Comparison of ENCODE assay signal across 8 mouse cellular contexts in genomic region chr6:134793911-134794520, GRCm38 (mm10). TPM values are rescaled to one million over a fixed set of nuclear protein-coding genes. Genes with fewer than 3 reads are reported as not detected.
A peak's percentile ranks its signal among the peaks of the same experiment; 100 is the strongest.
DNase-seq lines count a peak whose midpoint lies in the region; ATAC-seq lines count a peak whose summit lies in the region.

No protein-coding gene starts in this region.

- no peak overlapping the region for H3K4me3 ChIP-seq in embryonic facial prominence, embryonic 12.5 days
- H3K4me3 ChIP-seq in limb, embryonic 12.5 days (replicated peaks) = no peak overlapping the region
- peak overlapping the region; percentile 10; the same call in 1 of the 2 replicates for H3K4me3 ChIP-seq in midbrain, embryonic 14.5 days (replicated peaks; ENCODE audit: low read depth, low read length)

- H3K9ac ChIP-seq in embryonic facial prominence, embryonic 12.5 days = no peak overlapping the region
- H3K9ac ChIP-seq in limb, embryonic 12.5 days (replicated peaks) = no peak overlapping the region
- H3K9ac ChIP-seq in midbrain, embryonic 14.5 days (replicated peaks; ENCODE audit: low read length) = no peak overlapping the region

- H3K36me3 ChIP-seq in embryonic facial prominence, embryonic 12.5 days = no peaks in the 10 kb centered on the region
- H3K36me3 ChIP-seq in limb, embryonic 12.5 days = no peaks in the 10 kb centered on the region
- H3K36me3 ChIP-seq in midbrain, embryonic 14.5 days (ENCODE audit: control insufficient read depth, insufficient read depth, low read length) = no peaks in the 10 kb centered on the region

- no peaks in the 10 kb centered on the region for H3K27me3 ChIP-seq in embryonic facial prominence, embryonic 12.5 days
- H3K27me3 ChIP-seq in limb, embryonic 12.5 days = no peaks in the 10 kb centered on the region
- no peaks in the 10 kb centered on the region; the same call in 1 of the 2 replicates for H3K27me3 ChIP-seq in midbrain, embryonic 14.5 days (ENCODE audit: control insufficient read depth, insufficient read depth, low read length)

- no peaks in the 10 kb centered on the region for H3K9me3 ChIP-seq in embryonic facial prominence, embryonic 12.5 days
- no peaks in the 10 kb centered on the region for H3K9me3 ChIP-seq in limb, embryonic 12.5 days
- no peaks in the 10 kb centered on the region for H3K9me3 ChIP-seq in midbrain, embryonic 14.5 days (ENCODE audit: control insufficient read depth, low read length)

- 14% methylated on average over 21 of the region's 21 CpGs for WGBS in embryonic facial prominence, embryonic 12.5 days
- 14% methylated on average over 21 of the region's 21 CpGs for WGBS in limb, embryonic 12.5 days
- 15% methylated on average over 21 of the region's 21 CpGs for WGBS in midbrain, embryonic 14.5 days

- DNase-seq in 3T3-L1 (ENCODE audit: low read depth, low spot score) = peak; percentile 67
- DNase-seq in adrenal gland, postnatal 25 days = peak; percentile 84
- DNase-seq in heart, adult 11 months = peak; percentile 97
- peak; percentile 86 for DNase-seq in kidney, adult 11 months
- DNase-seq in midbrain, embryonic 14.5 days = peak; percentile 85
- peak; percentile 71 to 87 for DNase-seq in spleen, adult 18-20 months

- no peak overlapping the region for H3K27ac ChIP-seq in embryonic facial prominence, embryonic 12.5 days
- H3K27ac ChIP-seq in limb, embryonic 12.5 days = no peak overlapping the region
- no peak overlapping the region for H3K27ac ChIP-seq in midbrain, embryonic 14.5 days (replicated peaks; ENCODE audit: low read depth, low read length)

- ATAC-seq in embryonic facial prominence, embryonic 12.5 days (ENCODE audit: insufficient number of reproducible peaks, insufficient read depth, low FRiP score, low TSS enrichment) = no peak
- no peak for ATAC-seq in limb, embryonic 12.5 days (ENCODE audit: insufficient number of reproducible peaks, insufficient read depth, low FRiP score, low TSS enrichment, low read depth)
- no peak; the same call in 1 of the 2 replicates for ATAC-seq in midbrain, embryonic 14.5 days (ENCODE audit: low FRiP score, low TSS enrichment)

- peak overlapping the region; percentile 35 for H3K4me2 ChIP-seq in embryonic facial prominence, embryonic 12.5 days (replicated peaks)
- H3K4me2 ChIP-seq in limb, embryonic 12.5 days = peak overlapping the region; percentile 38
- peak overlapping the region; percentile 45 for H3K4me2 ChIP-seq in midbrain, embryonic 14.5 days (ENCODE audit: low read length)

- peaks cover 16% of the 10 kb centered on the region for H3K4me1 ChIP-seq in embryonic facial prominence, embryonic 12.5 days
- H3K4me1 ChIP-seq in limb, embryonic 12.5 days (replicated peaks) = peaks cover 12% of the 10 kb centered on the region
- H3K4me1 ChIP-seq in midbrain, embryonic 14.5 days (ENCODE audit: control insufficient read depth, insufficient read depth, low read length) = no peaks in the 10 kb centered on the region

RNA-seq across cellular contexts. Expression of gene Dusp16, which starts 1.6 kb away (rescaled TPM):
- total RNA-seq in adrenal gland, postnatal 25 days (2021) = 23.0 and 25.8 TPM in 2 replicates
- 15.6 and 18.3 TPM in 2 replicates for polyA plus RNA-seq in embryonic facial prominence, embryonic 12.5 days (2016; fragmentation: Nextera tagmentation; extraction: Ambion mirVana)
- polyA plus RNA-seq in limb, embryonic 12.5 days (2016; fragmentation: Nextera tagmentation; extraction: Ambion mirVana) = 14.3 and 14.8 TPM in 2 replicates
- 4.2 and 5.5 TPM in 2 replicates for polyA plus RNA-seq in midbrain, embryonic 14.5 days (2014; fragmentation: Nextera tagmentation; extraction: Ambion mirVana)

RNA-seq across cellular contexts. Expression of gene Crebl2, which starts 35.9 kb away (rescaled TPM):
- total RNA-seq in adrenal gland, postnatal 25 days (2021) = 23.0 and 33.9 TPM in 2 replicates
- polyA plus RNA-seq in embryonic facial prominence, embryonic 12.5 days (2016; fragmentation: Nextera tagmentation; extraction: Ambion mirVana) = 2.4 and 2.5 TPM in 2 replicates
- polyA plus RNA-seq in limb, embryonic 12.5 days (2016; fragmentation: Nextera tagmentation; extraction: Ambion mirVana) = 1.7 and 2.1 TPM in 2 replicates
- 3.9 and 4.3 TPM in 2 replicates for polyA plus RNA-seq in midbrain, embryonic 14.5 days (2014; fragmentation: Nextera tagmentation; extraction: Ambion mirVana)
